Mouse (Mus musculus): ENCODE data around the gene Ninl. TPM values are rescaled to one million over a fixed set of nuclear protein-coding genes. Genes with fewer than 3 reads are reported as not detected.
"Not testable (repeated sequence)": the region's sequence is repeated elsewhere in the genome, so short reads cannot be mapped to it uniquely, and the experiment has no call there.

The Ninl gene
- total RNA-seq, 2 experiments from 2014 or later: 0.29 to 0.43 TPM

DNA sequence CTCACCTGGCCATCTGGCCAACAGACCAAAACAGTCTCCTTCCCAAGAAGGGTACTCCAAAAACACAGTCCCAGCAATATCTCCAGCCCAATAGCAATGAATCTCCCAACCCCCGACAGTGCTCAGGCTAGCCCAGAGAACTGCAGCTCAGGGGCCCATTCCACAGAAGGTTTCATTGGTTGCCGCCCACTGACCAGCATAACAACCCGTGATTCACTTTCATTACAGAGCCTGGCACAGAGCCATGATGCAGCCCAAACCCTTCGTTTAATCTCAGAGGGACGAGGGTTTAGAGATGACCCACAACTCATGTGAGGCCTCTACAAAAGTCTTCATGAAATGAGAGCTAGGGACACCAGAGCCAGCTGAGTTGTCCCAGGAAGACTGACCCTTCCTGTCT lies 90.4 kb downstream of the Ninl start:
- no peak for DNase-seq

DNA sequence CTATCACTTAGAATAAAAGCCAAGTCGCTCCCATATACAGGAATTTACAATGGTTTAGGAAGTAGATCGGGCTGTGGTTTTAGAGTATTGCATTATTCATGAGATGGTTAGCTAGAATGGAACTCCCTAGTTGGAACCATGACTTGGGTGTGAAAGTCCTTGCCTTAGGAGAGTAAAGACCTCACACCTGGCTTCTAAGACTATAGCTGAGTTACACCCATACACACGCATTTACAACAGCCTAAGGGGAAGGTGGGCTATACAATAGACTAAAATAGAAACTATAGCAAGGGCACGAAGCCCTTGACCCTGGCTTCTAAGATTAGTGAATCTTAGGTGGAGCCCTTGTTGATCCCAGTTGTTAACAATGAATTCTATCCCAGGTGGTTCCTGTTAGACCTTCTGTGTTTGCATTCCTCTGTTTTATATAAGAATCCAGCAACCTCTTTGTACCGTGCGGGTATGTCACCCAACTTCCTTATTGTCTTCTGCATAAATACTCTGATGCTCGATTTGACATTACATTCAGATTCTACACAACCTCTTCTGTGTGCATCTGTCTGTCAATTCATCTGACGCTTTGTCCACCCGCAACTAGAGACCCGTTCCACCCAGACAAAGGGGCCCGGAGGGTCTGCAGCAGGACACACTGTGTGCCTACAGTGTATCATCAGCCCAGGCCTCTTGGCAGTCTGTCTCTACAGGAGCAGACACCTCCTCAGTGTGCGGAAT lies 91.1 kb downstream of the Ninl start:
- not testable (repeated sequence) for DNase-seq

DNA sequence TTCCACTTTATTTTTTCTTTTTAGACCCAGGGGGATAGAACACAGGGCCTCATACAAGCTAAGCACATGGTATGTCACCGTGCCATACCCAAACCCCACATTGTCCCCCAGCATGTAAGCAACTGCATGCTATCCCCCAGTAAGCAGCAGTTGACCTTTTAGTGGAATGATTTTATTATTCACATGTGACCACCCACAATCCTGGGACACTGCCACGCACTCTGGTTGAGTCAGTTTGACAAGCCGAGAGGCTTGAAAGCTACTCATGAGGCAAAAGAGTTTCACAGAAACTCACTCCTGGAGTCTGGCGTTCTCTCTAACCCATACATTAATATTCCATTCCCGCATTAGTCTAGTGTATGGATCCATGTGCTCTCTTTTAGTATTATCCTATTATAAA lies 91.8 kb downstream of the Ninl start:
- not testable (repeated sequence) for DNase-seq

GRCm38 (mm10) chr2:150944017-150944416 lies 95.2 kb downstream of the Ninl start:
- no peak for DNase-seq

- no peak for DNase-seq
These were observed 104.5 kb downstream of the Ninl start for GRCm38 (mm10) chr2:150934659-150935058.

- no peak for DNase-seq
These were observed 105.7 kb downstream of the Ninl start for GRCm38 (mm10) chr2:150933482-150933881.

- no peak for DNase-seq
These were observed 108.4 kb downstream of the Ninl start for GRCm38 (mm10) chr2:150930806-150931205.

- DNase-seq: no peak
These were observed 110.0 kb downstream of the Ninl start for GRCm38 (mm10) chr2:150929156-150929555.

GRCm38 (mm10) chr2:150927038-150927720 lies 112.0 kb downstream of the Ninl start:
- no peak for DNase-seq

GRCm38 (mm10) chr2:150923505-150923904 lies 115.7 kb downstream of the Ninl start:
- no peak for DNase-seq

DNA sequence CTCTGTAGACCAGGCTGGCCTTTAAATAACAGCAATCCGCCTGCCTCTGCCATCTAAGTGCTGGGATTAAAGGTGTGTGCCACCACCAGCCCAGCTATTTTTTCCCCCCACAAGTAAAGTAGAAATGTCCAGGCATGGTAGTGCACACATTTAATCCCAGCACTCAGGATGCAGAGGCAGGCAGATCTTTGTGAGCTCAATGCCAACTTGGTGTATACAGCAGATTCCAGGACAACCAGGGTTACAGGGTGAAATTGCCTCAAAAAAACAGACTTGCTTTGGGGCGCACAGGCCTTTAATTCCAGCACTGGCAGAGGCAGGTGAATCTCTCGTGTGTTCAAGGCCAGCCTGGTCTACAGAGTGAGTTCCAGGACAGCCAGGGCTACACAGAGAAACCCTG lies 116.2 kb downstream of the Ninl start:
- DNase-seq: no peak

GRCm38 (mm10) chr2:150922165-150922564 lies 117.0 kb downstream of the Ninl start:
- no peak for DNase-seq

GRCm38 (mm10) chr2:150921697-150922096 lies 117.5 kb downstream of the Ninl start:
- DNase-seq: no peak

DNA sequence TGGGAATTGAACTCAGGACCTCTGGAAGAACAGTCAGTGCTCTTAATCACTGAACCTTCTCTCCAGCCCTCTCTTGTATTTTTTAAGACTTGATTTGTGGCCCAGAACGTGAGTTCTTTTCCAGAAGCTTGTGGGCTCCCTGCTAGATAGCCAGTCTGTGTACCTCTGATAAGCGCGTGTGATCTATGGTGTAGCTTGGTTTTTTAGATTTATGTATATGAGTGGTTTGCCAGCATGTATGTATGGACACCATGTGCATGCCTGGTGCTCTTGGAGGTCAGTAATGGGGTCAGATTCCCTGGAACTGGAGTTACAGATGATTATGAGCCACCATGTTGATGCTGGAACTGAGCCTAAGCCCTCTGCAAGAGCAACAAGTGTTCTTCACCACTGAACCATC lies 118.6 kb downstream of the Ninl start:
- DNase-seq: no peak

GRCm38 (mm10) chr2:150918720-150919119 lies 120.5 kb downstream of the Ninl start:
- DNase-seq: no peak

- DNase-seq: no peak
These were observed 123.4 kb downstream of the Ninl start for GRCm38 (mm10) chr2:150915786-150916185.

DNA sequence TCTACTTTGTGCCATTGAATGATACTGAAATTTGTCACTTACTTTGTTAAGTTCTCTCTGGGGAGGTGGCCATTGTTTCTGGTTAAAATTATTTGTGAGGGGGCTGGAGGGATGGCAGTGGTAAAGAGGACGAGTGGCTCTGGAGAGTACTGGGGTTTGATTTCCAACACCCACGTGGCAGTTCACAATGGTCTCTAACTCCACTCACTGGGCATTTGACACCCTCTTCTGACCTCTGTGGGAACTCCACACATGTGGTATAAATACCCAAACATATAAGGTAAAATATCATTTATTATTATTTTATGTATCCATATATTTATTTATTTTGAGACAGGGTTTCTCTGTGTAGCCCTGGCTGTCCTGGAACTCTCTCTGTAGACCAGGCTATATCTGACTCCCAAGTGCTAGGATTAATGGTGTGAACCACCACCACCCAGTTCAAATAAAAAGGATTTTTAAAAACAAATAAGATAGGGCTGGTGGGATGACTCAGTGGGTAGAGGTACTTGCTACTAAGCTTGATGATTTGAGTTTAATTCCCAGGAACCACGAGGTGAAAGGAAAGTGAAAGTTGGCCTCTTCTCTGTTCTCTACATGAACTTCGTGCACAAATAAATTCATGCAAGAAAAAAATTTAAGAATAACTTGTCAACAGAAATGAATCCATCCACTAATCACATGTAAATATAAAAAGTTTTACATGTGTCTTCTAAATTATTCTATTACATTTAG lies 124.2 kb downstream of the Ninl start:
- no peak for DNase-seq

GRCm38 (mm10) chr2:150910295-150910881 lies 128.8 kb downstream of the Ninl start:
- DNase-seq: no peak

DNA sequence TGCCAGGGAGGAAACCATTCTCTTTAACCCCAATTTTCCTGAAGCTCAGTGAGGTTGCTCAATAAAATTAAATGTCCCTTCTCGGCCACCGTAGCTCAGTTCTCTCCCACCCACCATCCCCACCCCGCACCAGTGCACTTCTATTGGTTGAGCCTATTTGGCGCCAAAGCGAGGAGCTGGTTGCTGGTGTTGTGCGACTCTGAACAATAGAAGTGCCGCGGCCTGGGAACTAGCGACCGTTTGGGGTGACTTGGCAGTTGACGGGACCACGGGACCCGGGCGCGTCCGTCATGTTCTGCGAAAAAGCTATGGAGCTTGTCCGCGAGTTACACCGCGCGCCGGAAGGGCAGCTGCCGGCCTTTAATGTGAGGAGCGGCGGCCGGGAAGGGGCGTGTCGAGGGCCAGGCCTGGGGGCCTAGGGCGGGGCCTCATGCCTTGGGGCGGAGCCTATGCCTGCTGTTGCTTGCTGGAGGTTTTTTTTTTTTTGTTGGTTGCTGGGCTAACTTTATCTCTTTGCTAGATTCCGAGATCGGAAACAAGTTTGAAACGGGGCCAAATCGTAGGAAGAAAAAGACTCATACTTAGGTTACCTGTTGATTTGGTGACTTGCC lies 129.6 kb downstream of the Ninl start:
- peak; percentile 95 for DNase-seq

DNA sequence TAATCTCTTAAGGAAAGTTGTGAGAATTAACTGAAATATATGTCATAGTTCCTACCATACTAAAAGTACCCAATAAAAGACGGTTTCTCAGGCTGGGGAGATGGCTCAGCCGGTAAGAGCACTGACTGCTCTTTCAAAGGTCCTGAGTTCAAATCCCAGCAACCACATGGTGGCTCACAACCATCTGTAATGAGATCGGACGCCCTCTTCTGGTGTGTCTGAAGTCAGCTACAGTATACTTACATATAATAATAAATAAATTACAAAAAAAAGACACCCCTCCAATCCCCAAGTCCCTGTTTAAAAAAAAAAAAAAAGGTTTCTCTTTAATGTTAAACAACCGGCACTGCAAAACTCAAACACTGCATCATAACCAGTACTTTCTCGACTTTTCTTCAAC lies 130.3 kb downstream of the Ninl start:
- DNase-seq: not testable (repeated sequence)

- no peak for DNase-seq
These were observed 134.2 kb downstream of the Ninl start, which contains the start of gene Gins1 for GRCm38 (mm10) chr2:150904936-150905450. Gins1 (plus strand) TSS chr2:150905400.
